Comparison of ENCODE assay signal across 8 mouse cellular contexts in the genomic region with DNA sequence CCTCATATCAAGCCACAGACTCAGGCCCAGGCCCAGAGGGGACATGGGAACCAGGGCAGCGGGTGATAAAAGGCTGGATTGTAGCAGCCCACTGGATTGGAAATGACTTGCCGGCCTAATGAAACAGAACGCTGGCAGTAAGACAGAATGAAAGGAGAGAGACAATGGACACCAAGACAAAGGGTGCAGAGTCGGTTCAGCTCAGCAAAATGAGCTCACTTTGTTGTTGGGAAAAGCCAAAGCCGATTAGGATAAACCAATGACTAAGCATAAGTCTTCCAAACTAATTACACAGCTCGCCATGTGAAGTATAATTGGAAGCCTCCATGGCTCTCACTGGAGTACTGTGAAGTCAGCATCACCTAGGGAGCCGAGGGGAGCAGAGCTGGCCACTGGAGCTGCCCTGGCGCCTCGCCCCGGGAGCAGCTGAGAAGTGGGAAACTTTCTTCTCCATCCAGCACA.
DNase-seq lines count a peak whose midpoint lies in the region; ATAC-seq and TF ChIP-seq lines count a peak whose summit lies in the region.

No protein-coding gene starts in this region.

- H3K4me2 ChIP-seq in embryonic facial prominence, embryonic 11.5 days (ENCODE audit: low read depth, low read length), result no peak overlapping the region
- H3K4me2 ChIP-seq in midbrain, embryonic 13.5 days (replicated peaks), result peak overlapping the region; percentile 45
- no peak overlapping the region for H3K4me2 ChIP-seq in stomach, postnatal 0 days (replicated peaks; ENCODE audit: low read depth)

- H3K9ac ChIP-seq in embryonic facial prominence, embryonic 11.5 days (replicated peaks; ENCODE audit: low read length), result peak overlapping the region; percentile 22; the same call in 1 of the 2 replicates
- H3K9ac ChIP-seq in midbrain, embryonic 13.5 days (replicated peaks), result peak overlapping the region; percentile 56
- no peak overlapping the region for H3K9ac ChIP-seq in stomach, postnatal 0 days (ENCODE audit: low read length)

- no peak for TF ChIP-seq CTCF in stomach, postnatal 0 days (IDR thresholded peaks at IDR 0.05; ENCODE audit: low read depth)

- H3K9me3 ChIP-seq in embryonic facial prominence, embryonic 11.5 days (replicated peaks; ENCODE audit: control insufficient read depth, low read length), result no peaks in the 10 kb centered on the region
- H3K9me3 ChIP-seq in midbrain, embryonic 13.5 days, result no peaks in the 10 kb centered on the region
- H3K9me3 ChIP-seq in stomach, postnatal 0 days (ENCODE audit: control insufficient read depth, low read length), result no peaks in the 10 kb centered on the region

- no peaks in the 10 kb centered on the region; the same call in 1 of the 2 replicates for H3K36me3 ChIP-seq in embryonic facial prominence, embryonic 11.5 days (replicated peaks; ENCODE audit: control insufficient read depth, insufficient read depth, low read depth, low read length)
- H3K36me3 ChIP-seq in midbrain, embryonic 13.5 days, result peaks cover 13% of the 10 kb centered on the region
- H3K36me3 ChIP-seq in stomach, postnatal 0 days (ENCODE audit: control insufficient read depth, insufficient read depth, low read length), result peaks cover 5% of the 10 kb centered on the region

- H3K4me1 ChIP-seq in embryonic facial prominence, embryonic 11.5 days (ENCODE audit: control insufficient read depth, insufficient read depth, low read length), result peaks cover 32% of the 10 kb centered on the region
- peaks cover 100% of the 10 kb centered on the region for H3K4me1 ChIP-seq in midbrain, embryonic 13.5 days (replicated peaks)
- peaks cover 13% of the 10 kb centered on the region for H3K4me1 ChIP-seq in stomach, postnatal 0 days (replicated peaks; ENCODE audit: control insufficient read depth, insufficient read depth)

- DNase-seq in kidney, postnatal 10 days, result peak; percentile 54
- DNase-seq in kidney, adult 11 months, result no peak
- DNase-seq in embryonic facial prominence, embryonic 11.5 days (ENCODE audit: low spot score), result peak; percentile 62
- DNase-seq in heart, postnatal 25 days (ENCODE audit: low spot score), result peak; percentile 28
- DNase-seq in stomach, postnatal 0 days (ENCODE audit: low spot score), result no peak
- no peak for DNase-seq in adrenal gland, postnatal 10 days
- no peak for DNase-seq in spleen, adult 12 weeks (ENCODE audit: low spot score)

- 8% methylated on average over 10 of the region's 10 CpGs for WGBS in embryonic facial prominence, embryonic 11.5 days
- 2% methylated on average over 10 of the region's 10 CpGs for WGBS in midbrain, embryonic 13.5 days
- 36% methylated on average over 10 of the region's 10 CpGs for WGBS in stomach, postnatal 0 days

- H3K27ac ChIP-seq in embryonic facial prominence, embryonic 11.5 days (replicated peaks; ENCODE audit: low read depth, low read length), result peak overlapping the region; percentile 79
- H3K27ac ChIP-seq in midbrain, embryonic 13.5 days, result peak overlapping the region; percentile 95
- H3K27ac ChIP-seq in stomach, postnatal 0 days (replicated peaks), result peak overlapping the region; percentile 41; the same call in 1 of the 2 replicates

- H3K27me3 ChIP-seq in embryonic facial prominence, embryonic 11.5 days (ENCODE audit: control insufficient read depth, insufficient read depth, low read length), result no peaks in the 10 kb centered on the region
- no peaks in the 10 kb centered on the region for H3K27me3 ChIP-seq in midbrain, embryonic 13.5 days
- H3K27me3 ChIP-seq in stomach, postnatal 0 days (ENCODE audit: control insufficient read depth, insufficient read depth, low read length), result no peaks in the 10 kb centered on the region

- intact Hi-C loops in heart, postnatal 25 days (cut with DNase I), result no loop called here

- ATAC-seq in embryonic facial prominence, embryonic 11.5 days (replicated peaks; ENCODE audit: insufficient number of reproducible peaks, low FRiP score, low TSS enrichment, low read depth), result peak; percentile 51
- peak; percentile 82 for ATAC-seq in midbrain, embryonic 13.5 days
- ATAC-seq in stomach, postnatal 0 days (ENCODE audit: low FRiP score, low TSS enrichment), result no peak

- no peak overlapping the region for H3K4me3 ChIP-seq in embryonic facial prominence, embryonic 11.5 days (ENCODE audit: low read depth, low read length)
- H3K4me3 ChIP-seq in midbrain, embryonic 13.5 days (replicated peaks), result no peak overlapping the region
- H3K4me3 ChIP-seq in stomach, postnatal 0 days (ENCODE audit: low read depth, low read length), result no peak overlapping the region

- TF ChIP-seq EP300 in stomach, postnatal 0 days (optimal IDR thresholded peaks at IDR 0.05), result no peak

Comparison
In these comparisons a context has a peak if more than half of its experiments do, and no peak if none do; other contexts are left out.
1. DNase-seq: peak in kidney, postnatal 10 days (single experiment), embryonic facial prominence, embryonic 11.5 days (single experiment) and heart, postnatal 25 days (single experiment); none in kidney, adult 11 months (single experiment), stomach, postnatal 0 days (single experiment), adrenal gland, postnatal 10 days (single experiment) and spleen, adult 12 weeks (single experiment).
2. H3K27ac ChIP-seq: peak in every context shown above with its lines; median percentile 95 in midbrain, embryonic 13.5 days; 79 in embryonic facial prominence, embryonic 11.5 days; 41 in stomach, postnatal 0 days.